Mouse (Mus musculus) fat pad, adult 2 months (tissue): Measurements from ENCODE around the gene Akap2.
"Not testable (repeated sequence)": the region's sequence is repeated elsewhere in the genome, so short reads cannot be mapped to it uniquely, and the experiment has no call there.

Source experiments
- DNase-seq: peaks from one replicate; pipeline ENCODE4 v3.0.0-alpha.2; 2011; ENCODE audit warnings: low read depth, low spot score; ENCODE audit errors: extremely low read depth

Akap2 gene

GRCm38 (mm10) chr4:57861166-57861565 is 143.7 kb downstream of the Akap2 start:
- no peak for DNase-seq

- DNase-seq: no peak
These were observed 144.4 kb downstream of the Akap2 start for GRCm38 (mm10) chr4:57861856-57862255.

DNA sequence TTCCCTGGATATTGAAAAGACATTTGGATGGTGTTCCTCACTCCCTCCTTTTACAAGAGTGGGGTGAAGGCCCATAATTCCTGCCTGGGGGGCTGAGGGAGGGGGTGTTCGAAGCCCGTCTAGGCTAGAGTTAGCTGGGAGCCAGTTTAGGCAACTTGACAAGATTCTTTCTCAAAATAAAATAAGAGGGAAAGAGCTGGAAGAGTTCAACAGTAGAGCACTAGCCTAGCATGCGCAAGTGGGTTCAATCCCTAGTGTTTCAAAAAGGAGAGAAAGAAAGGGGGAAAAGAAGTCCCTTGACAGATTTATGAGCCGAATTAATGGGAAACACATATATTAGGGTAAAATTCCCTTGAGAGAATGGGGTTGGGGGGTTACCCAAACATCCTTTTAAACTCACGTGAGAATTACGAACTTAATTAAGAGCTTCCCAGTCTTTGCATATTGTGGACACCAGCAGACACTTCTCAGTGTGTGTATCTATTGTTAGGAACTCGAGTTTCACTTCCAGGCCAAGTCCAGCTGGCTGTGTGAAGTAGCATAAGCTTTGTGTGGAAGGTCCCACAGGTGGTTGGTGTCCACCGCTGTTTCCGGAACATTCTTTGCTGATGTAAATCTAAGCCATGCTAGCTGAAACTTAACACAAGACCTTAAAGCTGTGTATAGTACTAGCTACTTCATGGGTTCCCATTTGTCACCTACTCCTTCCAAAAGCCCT is 145.0 kb downstream of the Akap2 start:
- no peak for DNase-seq

GRCm38 (mm10) chr4:57866088-57866487 is 148.6 kb downstream of the Akap2 start:
- DNase-seq: no peak

DNA sequence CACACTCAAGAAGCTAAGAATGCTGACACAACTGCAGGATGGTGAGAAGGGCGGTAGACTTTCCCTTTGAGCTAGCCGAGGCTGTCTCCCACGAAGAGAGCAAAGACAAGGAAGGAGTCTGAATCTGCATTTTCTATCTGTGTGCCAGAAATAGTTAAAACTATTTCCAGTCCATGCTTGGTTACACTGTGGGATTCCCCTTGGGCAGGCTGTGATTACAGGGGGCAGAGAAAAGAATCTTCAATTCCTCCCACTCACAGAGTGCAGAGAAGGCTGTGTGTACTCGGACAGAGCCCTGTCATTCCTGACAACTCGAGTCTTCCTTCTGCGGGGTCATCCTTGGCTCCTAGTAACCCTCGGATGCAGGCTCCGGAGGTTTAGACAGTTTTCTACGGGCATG is 149.5 kb downstream of the Akap2 start:
- no peak for DNase-seq

- no peak for DNase-seq
These were observed 150.0 kb downstream of the Akap2 start for GRCm38 (mm10) chr4:57867454-57867853.

DNA sequence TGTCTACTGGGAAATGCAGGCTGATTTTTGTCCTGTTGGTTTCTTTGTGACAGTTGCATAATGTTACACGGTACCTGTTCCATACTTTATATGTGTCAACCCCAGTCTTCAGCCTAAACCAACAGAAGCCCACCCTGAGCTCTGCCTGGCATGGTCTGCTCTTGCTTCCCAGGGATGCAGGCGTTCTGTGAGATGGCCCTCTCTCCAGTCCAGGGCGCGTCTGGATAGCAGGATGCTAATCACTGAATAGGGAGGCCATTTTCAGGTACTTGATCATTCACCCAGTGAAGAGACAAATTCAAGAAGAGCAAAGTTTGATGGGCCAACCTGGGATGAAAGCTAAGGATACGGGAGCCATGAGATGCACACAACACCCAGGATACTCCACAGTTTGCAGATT is 161.7 kb downstream of the Akap2 start:
- no peak for DNase-seq

DNA sequence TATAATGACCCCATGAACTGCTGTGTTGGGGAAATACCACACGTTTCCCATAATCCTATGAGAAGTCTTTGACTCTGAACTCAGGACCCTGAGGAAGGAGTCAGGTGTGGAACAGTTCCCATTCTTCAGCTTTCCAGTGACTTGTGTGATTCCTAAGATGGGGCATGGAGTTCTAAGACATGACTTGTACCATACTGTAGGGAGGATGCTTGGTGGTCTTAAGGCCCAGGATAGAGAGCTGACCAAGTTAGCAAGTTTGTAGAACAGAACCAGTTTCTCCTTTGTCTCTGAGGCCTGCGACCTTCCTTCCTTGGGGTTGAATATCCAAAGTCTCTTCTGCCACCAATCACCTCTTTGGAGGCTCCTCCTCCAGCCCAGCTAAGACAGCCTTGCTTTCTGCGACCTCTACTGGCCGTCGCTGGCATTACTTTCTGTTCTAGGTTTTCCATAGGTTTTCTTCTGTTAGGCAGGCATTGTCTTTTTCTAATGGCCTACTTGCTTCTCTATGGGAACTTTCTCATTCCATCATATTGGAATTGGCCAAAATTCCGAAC is 162.4 kb downstream of the Akap2 start:
- no peak for DNase-seq

- no peak for DNase-seq
These were observed 166.3 kb downstream of the Akap2 start for GRCm38 (mm10) chr4:57883520-57884421.

GRCm38 (mm10) chr4:57884511-57884910 is 167.1 kb downstream of the Akap2 start:
- DNase-seq: no peak

GRCm38 (mm10) chr4:57885186-57885585 is 167.7 kb downstream of the Akap2 start:
- no peak for DNase-seq

GRCm38 (mm10) chr4:57886066-57886887 is 168.8 kb downstream of the Akap2 start:
- no peak for DNase-seq

GRCm38 (mm10) chr4:57886888-57887230 is 169.4 kb downstream of the Akap2 start:
- DNase-seq: peak; percentile 56

- DNase-seq: no peak
These were observed 170.8 kb downstream of the Akap2 start for GRCm38 (mm10) chr4:57888246-57888645.

DNA sequence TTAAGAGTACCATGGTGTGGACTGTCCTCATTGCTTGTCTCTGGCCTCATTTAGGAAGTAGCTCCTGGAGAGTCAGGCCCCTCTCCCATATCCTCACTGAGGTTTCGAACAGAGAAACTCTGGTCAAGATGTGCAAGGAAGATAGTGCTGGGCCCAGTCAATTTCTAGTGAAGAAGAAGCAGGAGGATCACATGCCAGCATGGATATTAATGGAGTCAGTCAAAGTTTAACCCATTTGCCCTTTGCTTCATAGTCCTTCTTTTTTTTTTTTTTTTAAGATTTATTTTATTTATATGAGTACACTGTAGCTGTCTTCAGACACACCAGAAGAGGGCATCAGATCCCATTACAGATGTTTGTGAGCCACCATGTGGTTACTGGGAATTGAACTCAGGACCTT is 171.5 kb downstream of the Akap2 start:
- not testable (repeated sequence) for DNase-seq

DNA sequence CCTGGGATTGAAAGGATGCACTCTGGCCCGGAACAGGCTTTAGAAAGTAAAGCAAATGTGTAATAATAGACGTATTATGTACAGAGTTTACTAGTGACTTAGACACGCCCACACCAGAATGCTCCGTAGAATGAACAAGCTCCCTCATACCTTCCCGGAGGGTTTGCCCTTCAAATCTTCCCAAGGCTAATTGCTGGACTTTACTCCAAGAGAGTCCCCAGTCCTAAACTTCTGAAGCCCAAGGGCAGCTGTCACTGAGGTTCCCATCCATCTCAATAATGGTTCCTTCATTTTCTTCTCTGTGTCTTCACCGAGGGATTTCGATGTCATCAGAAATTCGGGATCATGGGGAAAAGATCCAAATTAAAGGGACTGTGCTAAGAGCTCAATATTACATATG is 172.3 kb downstream of the Akap2 start:
- no peak for DNase-seq

- DNase-seq: no peak
These were observed 174.6 kb downstream of the Akap2 start for GRCm38 (mm10) chr4:57892001-57892586.

- DNase-seq: no peak
These were observed 177.7 kb downstream of the Akap2 start for GRCm38 (mm10) chr4:57895140-57895539.

- no peak for DNase-seq
These were observed 178.4 kb downstream of the Akap2 start for GRCm38 (mm10) chr4:57895902-57896301.

DNA sequence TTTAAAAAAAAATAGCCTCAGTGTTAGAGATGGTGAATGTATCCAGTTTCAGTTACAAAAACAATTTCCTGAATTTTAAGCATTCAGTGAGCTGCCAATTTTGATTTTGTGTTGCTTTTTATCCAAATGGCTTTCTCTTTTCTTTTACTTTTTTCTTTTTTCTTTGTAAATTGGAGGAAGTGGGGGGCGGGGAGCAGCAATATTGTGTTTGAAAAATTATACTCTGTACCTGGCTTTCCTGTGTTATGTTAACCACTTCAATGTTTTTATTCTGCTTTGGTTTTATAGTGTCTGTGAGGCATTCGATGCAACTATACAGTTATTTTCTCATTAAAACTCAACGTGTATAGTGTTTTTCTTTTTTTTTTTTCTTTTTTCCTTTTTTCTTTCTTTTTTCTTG is 179.2 kb downstream of the Akap2 start:
- DNase-seq: no peak

DNA sequence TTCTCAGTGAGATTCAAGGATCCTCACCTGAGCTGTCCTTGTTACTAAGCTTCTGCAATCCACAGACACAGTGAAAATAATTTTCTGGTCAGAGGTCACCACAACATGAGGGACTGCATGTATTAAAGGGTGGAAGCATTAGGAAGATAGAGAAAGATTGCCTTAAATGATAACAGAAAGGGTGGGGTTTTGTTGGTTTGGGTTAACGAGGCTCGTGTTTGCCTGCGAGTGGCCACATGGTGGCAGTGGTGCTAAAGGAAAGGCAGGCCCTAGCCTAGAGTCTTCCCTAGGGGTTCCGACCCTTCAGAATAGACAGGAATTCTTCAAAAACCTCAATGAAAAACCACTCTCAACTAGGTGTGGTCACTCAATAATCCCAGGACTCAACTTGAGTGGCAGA is 183.8 kb downstream of the Akap2 start:
- no peak for DNase-seq
